Mouse (Mus musculus) myocyte (in vitro differentiated cells): Measurements from ENCODE around the gene Rapgef4. TPM values are rescaled to one million over a fixed set of nuclear protein-coding genes. Genes with fewer than 3 reads are reported as not detected.

ENCODE experiments used
- H3K27me3 ChIP-seq: one replicate; pipeline ENCODE4 v1.6.1; 2011; ENCODE audit not compliant: control insufficient read depth, insufficient read depth, insufficient read length
- H3K36me3 ChIP-seq: one replicate; pipeline ENCODE4 v1.6.1; 2011; ENCODE audit not compliant: control insufficient read depth, insufficient read depth
- H3K4me2 ChIP-seq: one replicate; pipeline ENCODE4 v1.6.1; 2011; ENCODE audit warnings: low read depth, control low read depth
- H3K4me3 ChIP-seq: one replicate; pipeline ENCODE4 v1.5.1; 2011; ENCODE audit warnings: mild to moderate bottlenecking, control low read depth, moderate library complexity
- H3K79me2 ChIP-seq: one replicate; pipeline ENCODE4 v1.6.1; 2011; ENCODE audit not compliant: control insufficient read depth, insufficient read depth
- H3ac ChIP-seq: one replicate; pipeline ENCODE4 v1.6.1; 2011; ENCODE audit not compliant: control insufficient read depth, insufficient read length
- CEBPB ChIP-seq: IDR thresholded peaks from 2 replicates; pipeline ENCODE4 v1.6.1; 2011; ENCODE audit warnings: mild to moderate bottlenecking, moderate library complexity; ENCODE audit not compliant: poor library complexity, insufficient read depth, severe bottlenecking
- E2F4 ChIP-seq: IDR thresholded peaks from one replicate; pipeline ENCODE4 v1.6.1; 2011; ENCODE audit warnings: mild to moderate bottlenecking, control low read depth, moderate library complexity; ENCODE audit not compliant: insufficient read depth
- MAX ChIP-seq: IDR thresholded peaks from one replicate; pipeline ENCODE4 v1.6.1; 2011; ENCODE audit warnings: low read depth, mild to moderate bottlenecking, control low read depth
- MYOD1 ChIP-seq, 3 experiments: IDR thresholded peaks; one replicate each; pipeline ENCODE4 v1.6.1; 2011; ENCODE audit warnings: control low read depth in 2 of 3, low read depth in 2 of 3, mild to moderate bottlenecking in 2 of 3, moderate library complexity in 1 of 3; ENCODE audit not compliant: insufficient read length in 2 of 3, control insufficient read depth in 1 of 3
- MYOG ChIP-seq, 3 experiments: IDR thresholded peaks; one replicate each; pipeline ENCODE4 v1.6.1; 2011; ENCODE audit warnings: control low read depth in 2 of 3, low read depth in 2 of 3, mild to moderate bottlenecking in 2 of 3; ENCODE audit not compliant: insufficient read length in 2 of 3, control insufficient read depth in 1 of 3, insufficient read depth in 1 of 3
- POLR2A ChIP-seq: IDR thresholded peaks from one replicate; pipeline ENCODE4 v1.6.1; 2011; ENCODE audit warnings: low read depth, mild to moderate bottlenecking, control low read depth, moderate library complexity; ENCODE audit not compliant: insufficient read length
- POLR2AphosphoS2 ChIP-seq: IDR thresholded peaks from one replicate; pipeline ENCODE4 v1.6.1; 2011; ENCODE audit warnings: low read depth, control low read depth; ENCODE audit not compliant: insufficient read length
- REST ChIP-seq: IDR thresholded peaks from one replicate; pipeline ENCODE4 v1.6.1; 2011; ENCODE audit warnings: mild to moderate bottlenecking, control low read depth, moderate library complexity; ENCODE audit not compliant: insufficient read depth, insufficient read length
- SRF ChIP-seq: IDR thresholded peaks from one replicate; pipeline ENCODE4 v1.6.1; 2011; ENCODE audit warnings: low read depth; ENCODE audit not compliant: control insufficient read depth, insufficient read length
- TCF12 ChIP-seq: IDR thresholded peaks from one replicate; pipeline ENCODE4 v1.6.1; 2011; ENCODE audit warnings: mild to moderate bottlenecking, control low read depth; ENCODE audit not compliant: poor library complexity, insufficient read depth, severe bottlenecking
- TCF3 ChIP-seq: IDR thresholded peaks from one replicate; pipeline ENCODE4 v1.6.1; 2011; ENCODE audit warnings: low read depth, control low read depth; ENCODE audit not compliant: insufficient read length
- USF1 ChIP-seq: IDR thresholded peaks from one replicate; pipeline ENCODE4 v1.6.1; 2011; ENCODE audit warnings: low read depth, mild to moderate bottlenecking, control low read depth, moderate library complexity
- polyA plus RNA-seq: library from polyadenylated mRNA; unstranded; fragments of >200 nt; fragmentation: generic; extraction: Trizol; gene quantifications from one replicate; pipeline ENCODE4 v1.2.1, GENCODE M21; 2012; ENCODE audit warnings: missing spikeins

The Rapgef4 gene
- polyA plus RNA-seq, 1 experiment = 0.28 TPM

- no peak overlapping the region for H3K4me3 ChIP-seq
- no peak overlapping the region for H3K4me2 ChIP-seq
- no peak for TF ChIP-seq POLR2A
- TF ChIP-seq POLR2AphosphoS2 = no peak
- TF ChIP-seq SRF = no peak
- no peak for TF ChIP-seq REST
- TF ChIP-seq MYOG (IDR thresholded peaks at IDR 0.05; ENCODE audit: control insufficient read depth in 1 of 3, insufficient read depth in 1 of 3, insufficient read length in 2 of 3, low read depth in 2 of 3) = no peak
- no peak for TF ChIP-seq USF1
- no peak for TF ChIP-seq MAX
- H3ac ChIP-seq = no peak overlapping the region
- no peaks in the 10 kb centered on the region for H3K27me3 ChIP-seq
- H3K79me2 ChIP-seq = no peaks in the 10 kb centered on the region
- H3K36me3 ChIP-seq = no peaks in the 10 kb centered on the region
These were observed 107.8 kb downstream of the Rapgef4 start for GRCm38 (mm10) chr2:72088886-72089285.

GRCm38 (mm10) chr2:72090061-72090460, 109.0 kb downstream of the Rapgef4 start:
- H3K79me2 ChIP-seq = no peaks in the 10 kb centered on the region
- no peak overlapping the region for H3ac ChIP-seq
- no peak for TF ChIP-seq REST
- TF ChIP-seq USF1 = no peak
- TF ChIP-seq TCF12 = no peak
- no peak for TF ChIP-seq MYOD1 (IDR thresholded peaks at IDR 0.05; ENCODE audit: control insufficient read depth in 1 of 3, insufficient read length in 2 of 3, low read depth in 2 of 3)
- no peak for TF ChIP-seq POLR2A
- TF ChIP-seq CEBPB = no peak
- no peak overlapping the region for H3K4me2 ChIP-seq
- no peaks in the 10 kb centered on the region for H3K27me3 ChIP-seq
- H3K36me3 ChIP-seq = no peaks in the 10 kb centered on the region
- H3K4me3 ChIP-seq = no peak overlapping the region

GRCm38 (mm10) chr2:72092046-72092445, 111.0 kb downstream of the Rapgef4 start:
- Histone ChIP-seq H3K79me2 (no peaks in the 10 kb centered on the region), H3K36me3 (no peaks in the 10 kb centered on the region), H3K27me3 (no peaks in the 10 kb centered on the region), H3K4me2 (no peak overlapping the region), H3ac (no peak overlapping the region), H3K4me3 (no peak overlapping the region)
- TF ChIP-seq MYOD1 (IDR thresholded peaks at IDR 0.05; ENCODE audit: control insufficient read depth in 1 of 3, insufficient read length in 2 of 3, low read depth in 2 of 3) = no peak
- TF ChIP-seq MAX = no peak
- TF ChIP-seq SRF = no peak
- TF ChIP-seq REST = no peak
- no peak for TF ChIP-seq MYOG (IDR thresholded peaks at IDR 0.05; ENCODE audit: control insufficient read depth in 1 of 3, insufficient read depth in 1 of 3, insufficient read length in 2 of 3, low read depth in 2 of 3)
- no peak for TF ChIP-seq USF1
- TF ChIP-seq POLR2A = no peak
- TF ChIP-seq TCF12 = no peak
- no peak for TF ChIP-seq POLR2AphosphoS2

GRCm38 (mm10) chr2:72093402-72094037, 112.5 kb downstream of the Rapgef4 start:
- no peaks in the 10 kb centered on the region for H3K36me3 ChIP-seq
- TF ChIP-seq POLR2AphosphoS2 (no peak), MYOG (IDR thresholded peaks at IDR 0.05; ENCODE audit: control insufficient read depth in 1 of 3, insufficient read depth in 1 of 3, insufficient read length in 2 of 3, low read depth in 2 of 3) (no peak), TCF3 (no peak), REST (no peak), CEBPB (no peak), E2F4 (no peak), MAX (no peak), TCF12 (no peak), MYOD1 (IDR thresholded peaks at IDR 0.05; ENCODE audit: control insufficient read depth in 1 of 3, insufficient read length in 2 of 3, low read depth in 2 of 3) (no peak), USF1 (no peak), SRF (no peak), POLR2A (no peak)
- H3K4me2 ChIP-seq = no peak overlapping the region
- H3K4me3 ChIP-seq = no peak overlapping the region
- no peaks in the 10 kb centered on the region for H3K79me2 ChIP-seq
- H3K27me3 ChIP-seq = no peaks in the 10 kb centered on the region
- no peak overlapping the region for H3ac ChIP-seq

- H3K36me3 ChIP-seq = no peaks in the 10 kb centered on the region
- H3ac ChIP-seq = no peak overlapping the region
- no peaks in the 10 kb centered on the region for H3K79me2 ChIP-seq
- no peak for TF ChIP-seq TCF3
- no peak for TF ChIP-seq REST
- no peak for TF ChIP-seq MYOD1 (IDR thresholded peaks at IDR 0.05; ENCODE audit: control insufficient read depth in 1 of 3, insufficient read length in 2 of 3, low read depth in 2 of 3)
- no peak for TF ChIP-seq MYOG (IDR thresholded peaks at IDR 0.05; ENCODE audit: control insufficient read depth in 1 of 3, insufficient read depth in 1 of 3, insufficient read length in 2 of 3, low read depth in 2 of 3)
- TF ChIP-seq E2F4 = no peak
- TF ChIP-seq POLR2A = no peak
- no peak for TF ChIP-seq MAX
- H3K4me2 ChIP-seq = no peak overlapping the region
- no peaks in the 10 kb centered on the region for H3K27me3 ChIP-seq
- H3K4me3 ChIP-seq = no peak overlapping the region
These were observed 113.0 kb downstream of the Rapgef4 start for GRCm38 (mm10) chr2:72094038-72094437.
